11 mouse cellular contexts compared by ENCODE assay signal in genomic region chr17:50019819-50020210, GRCm38 (mm10).
DNase-seq lines count a peak whose midpoint lies in the region; ATAC-seq and TF ChIP-seq lines count a peak whose summit lies in the region.
"Had no signal": no experiment of that assay in that cellular context is flagged by ENCODE, and none has a peak within 500 bp of the region (broad histone marks: within the 10 kb centered on the region; RNA-seq: fewer than 3 reads in every experiment).

No protein-coding gene starts in this region.

- no peaks in the 10 kb centered on the region for H3K9me3 ChIP-seq in forebrain, embryonic 15.5 days
- H3K9me3 ChIP-seq in liver, embryonic 14.5 days (ENCODE audit: control insufficient read depth, low read length) = no peaks in the 10 kb centered on the region
- H3K9me3 ChIP-seq: lung, embryonic 15.5 days had no signal

- no peak overlapping the region for H3K4me3 ChIP-seq in bone marrow, adult 2 months (replicated peaks; ENCODE audit: control insufficient read depth, low read depth, low read length)
- no peak overlapping the region for H3K4me3 ChIP-seq in forebrain, embryonic 15.5 days
- peak overlapping the region in 1 of 2 experiments; percentile 13; a peak in 1 of 4 replicates for H3K4me3 ChIP-seq in liver, embryonic 14.5 days (ENCODE audit: insufficient read depth in 1 of 2, low read depth in 2 of 2, low read length in 2 of 2)
- H3K4me3 ChIP-seq: lung, embryonic 15.5 days had no signal

- no peaks in the 10 kb centered on the region for H3K27me3 ChIP-seq in forebrain, embryonic 15.5 days
- no peaks in the 10 kb centered on the region for H3K27me3 ChIP-seq in liver, embryonic 14.5 days (ENCODE audit: control insufficient read depth, insufficient read depth, low read length)
- H3K27me3 ChIP-seq: lung, embryonic 15.5 days had no signal

- no peak for TF ChIP-seq POLR2A in bone marrow, adult 2 months (IDR thresholded peaks at IDR 0.05; ENCODE audit: borderline replicate concordance, control insufficient read depth, low read depth, low read length)

- H3K27ac ChIP-seq in bone marrow, adult 2 months (ENCODE audit: control insufficient read depth, insufficient read depth, low read depth, low read length, poor library complexity) = peak overlapping the region; percentile 97
- peak overlapping the region; percentile 84 for H3K27ac ChIP-seq in forebrain, embryonic 15.5 days (replicated peaks)
- H3K27ac ChIP-seq in liver, embryonic 14.5 days = peak overlapping the region; percentile 96
- H3K27ac ChIP-seq: lung, embryonic 15.5 days had no signal

- WGBS in bone marrow, adult 2 months = 43% methylated on average over 3 of the region's 3 CpGs
- 67% methylated on average over 3 of the region's 3 CpGs for WGBS in forebrain, embryonic 15.5 days
- WGBS in liver, embryonic 14.5 days (ENCODE audit: insufficient replicate concordance) = 53% methylated on average over 3 of the region's 3 CpGs

- no peak overlapping the region for H3K4me2 ChIP-seq in forebrain, embryonic 15.5 days (replicated peaks)
- H3K4me2 ChIP-seq in liver, embryonic 14.5 days (ENCODE audit: low read depth) = peak overlapping the region; percentile 67
- H3K4me2 ChIP-seq: lung, embryonic 15.5 days had no signal

- no peak for ATAC-seq in forebrain, embryonic 15.5 days (replicated peaks)
- peak; percentile 3; the same call in 1 of the 2 replicates for ATAC-seq in liver, embryonic 14.5 days (ENCODE audit: insufficient read depth)
- no peak for ATAC-seq in monocyte, adult 5-6 weeks (replicated peaks; ENCODE audit: insufficient number of reproducible peaks, low FRiP score, low TSS enrichment, poor library complexity, severe bottlenecking)
- ATAC-seq: Patski had no signal

- peak; percentile 29 to 41 for DNase-seq in cerebellum, postnatal 14 days
- DNase-seq in cerebellum, adult 11 months = no peak
- DNase-seq in liver, embryonic 14.5 days (ENCODE audit: low read depth in 3 of 3, low spot score in 3 of 3) = no peak
- DNase-seq in ovary, postnatal 10 days (ENCODE audit: low spot score) = no peak
- DNase-seq in gastrocnemius, adult 8-10 months (ENCODE audit: low spot score in 2 of 2) = no peak
- DNase-seq: kidney, adult 9 months had no signal

- no peak for TF ChIP-seq EP300 in liver, embryonic 14.5 days (IDR thresholded peaks at IDR 0.05; ENCODE audit: low read depth)

- TF ChIP-seq CTCF in bone marrow, adult 2 months (IDR thresholded peaks at IDR 0.05; ENCODE audit: control insufficient read depth, insufficient read depth, low read length) = no peak
- no peak for TF ChIP-seq CTCF in liver, embryonic 14.5 days (IDR thresholded peaks at IDR 0.05; ENCODE audit: low read depth)

- H3K4me1 ChIP-seq in bone marrow, adult 2 months (ENCODE audit: control insufficient read depth, insufficient read depth, low read length) = peaks cover 4% of the 10 kb centered on the region
- peaks cover 47% of the 10 kb centered on the region for H3K4me1 ChIP-seq in forebrain, embryonic 15.5 days
- H3K4me1 ChIP-seq in liver, embryonic 14.5 days (replicated peaks; ENCODE audit: control insufficient read depth in 2 of 2, insufficient read depth in 2 of 2, low read length in 1 of 2) = peaks cover 64 to 71% of the 10 kb centered on the region in 2 experiments

- no peak overlapping the region for H3K9ac ChIP-seq in forebrain, embryonic 15.5 days (replicated peaks)
- H3K9ac ChIP-seq in liver, embryonic 14.5 days (replicated peaks) = peak overlapping the region; percentile 86
- H3K9ac ChIP-seq: lung, embryonic 15.5 days had no signal

- H3K36me3 ChIP-seq in forebrain, embryonic 15.5 days = no peaks in the 10 kb centered on the region
- H3K36me3 ChIP-seq in liver, embryonic 14.5 days (replicated peaks; ENCODE audit: control insufficient read depth, insufficient read depth, low read depth) = no peaks in the 10 kb centered on the region
- H3K36me3 ChIP-seq: lung, embryonic 15.5 days had no signal

Comparison
In these comparisons a context has a peak if more than half of its experiments do, and no peak if none do; other contexts are left out.
1. DNase-seq: peak in cerebellum, postnatal 14 days (2 of 2); none in cerebellum, adult 11 months (single experiment), liver, embryonic 14.5 days (0 of 3), ovary, postnatal 10 days (single experiment) and gastrocnemius, adult 8-10 months (0 of 2).
2. Peak in every context shown above with its lines, with median percentiles within 50 percentile points of each other: H3K27ac ChIP-seq.